Mouse (Mus musculus) embryonic fibroblast, embryonic 13.5 days (primary cell): ENCODE data around the gene Rftn2.

Experiments
- CTCF ChIP-seq: IDR thresholded peaks from 2 replicates; pipeline ENCODE4 v1.5.1; 2011; ENCODE audit warnings: mild to moderate bottlenecking, control low read depth, low read length, moderate library complexity, borderline replicate concordance; ENCODE audit not compliant: insufficient read depth
- POLR2A ChIP-seq: IDR thresholded peaks from 2 replicates; pipeline ENCODE4 v1.6.1; 2011; ENCODE audit warnings: low read depth, mild to moderate bottlenecking, control low read depth, low read length, moderate library complexity

GRCm38 (mm10) chr1:55212771-55213170, 13.8 kb downstream of the Rftn2 start:
- TF ChIP-seq CTCF (no peak), POLR2A (no peak)
